Mouse (Mus musculus) Muller cell, postnatal 12 days (primary cell): Measurements from ENCODE around the gene Bhlha15.
A peak's percentile ranks its signal among the peaks of the same experiment; 100 is the strongest.

Experiments used
- DNase-seq: peaks from one replicate; pipeline ENCODE4 v3.0.0-alpha.2; 2015; ENCODE audit errors: inconsistent ontology term

Bhlha15 gene

DNA sequence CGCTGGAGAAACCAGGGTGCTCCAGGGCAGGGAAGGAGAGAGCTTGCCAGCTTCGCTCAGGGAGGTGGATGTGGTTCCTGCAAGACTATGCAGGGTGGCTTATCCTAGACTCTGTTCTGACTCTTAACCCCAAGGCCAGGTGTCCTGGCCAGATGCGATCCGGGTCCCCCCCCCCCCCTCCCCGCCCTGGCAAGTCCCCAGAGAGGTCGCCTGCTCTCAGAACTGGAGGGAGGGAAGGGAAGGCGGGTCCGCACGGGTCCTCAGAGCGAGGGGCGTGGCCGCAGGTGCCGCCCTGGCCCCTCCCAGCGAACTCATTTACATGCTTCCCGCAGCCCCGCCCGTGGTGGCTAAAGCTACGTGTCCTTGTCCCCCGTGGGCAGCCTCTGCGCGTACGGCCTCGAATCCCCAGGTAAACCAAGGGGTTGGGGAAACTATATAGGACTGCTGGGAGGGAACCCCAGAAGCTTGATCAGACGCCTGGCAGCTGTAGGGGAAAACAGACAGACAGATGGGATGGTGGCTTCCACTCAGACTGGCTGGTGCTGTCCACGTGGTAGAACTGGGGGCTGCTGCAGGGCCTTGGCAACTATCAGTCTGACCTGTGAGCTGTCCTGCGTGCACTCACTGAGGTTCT is at the start of gene Bhlha15:
Gene Bhlha15 (plus strand): TSS at position 337 of the 634 bp plus-strand sequence.
- peak; percentile 50 for DNase-seq

DNA sequence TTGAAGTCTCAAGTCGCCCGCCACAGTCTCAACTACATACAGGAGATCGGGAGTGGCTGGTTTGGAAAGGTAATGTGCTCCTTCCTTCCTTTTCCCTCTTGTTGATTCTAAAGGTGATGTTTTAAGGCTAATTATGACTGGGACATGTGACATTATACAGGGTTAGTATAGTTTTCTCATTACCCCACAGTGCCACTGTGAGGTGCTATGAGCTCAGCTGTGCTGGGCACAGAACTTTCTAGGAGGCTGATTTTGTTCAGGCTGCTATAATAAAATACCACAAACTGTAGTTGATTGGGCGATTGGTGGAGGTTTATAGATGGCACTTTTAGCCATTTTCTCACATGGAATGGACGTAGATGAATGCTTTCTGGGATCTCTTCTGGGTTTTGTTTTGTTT is 46.6 kb upstream of the Bhlha15 start:
- DNase-seq: no peak

DNA sequence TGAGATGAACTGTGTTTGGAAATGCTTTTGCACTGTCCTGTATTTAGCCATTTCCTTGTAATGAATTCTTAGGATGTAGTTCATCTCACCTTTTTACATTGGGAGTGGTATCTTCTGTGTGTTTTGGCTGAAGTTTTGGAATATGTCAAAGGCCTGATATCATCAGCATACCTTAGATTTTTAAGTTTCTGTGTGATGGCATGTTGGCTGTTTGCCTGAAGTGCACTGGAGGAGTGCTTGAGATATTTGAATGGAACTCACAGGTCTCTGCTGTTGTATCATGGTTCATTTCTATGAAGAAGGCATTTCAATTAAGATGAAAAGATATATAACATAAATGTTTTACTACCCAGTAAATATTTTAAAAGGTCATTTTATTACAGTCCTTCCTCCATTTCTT is 43.2 kb upstream of the Bhlha15 start:
- DNase-seq: no peak

DNA sequence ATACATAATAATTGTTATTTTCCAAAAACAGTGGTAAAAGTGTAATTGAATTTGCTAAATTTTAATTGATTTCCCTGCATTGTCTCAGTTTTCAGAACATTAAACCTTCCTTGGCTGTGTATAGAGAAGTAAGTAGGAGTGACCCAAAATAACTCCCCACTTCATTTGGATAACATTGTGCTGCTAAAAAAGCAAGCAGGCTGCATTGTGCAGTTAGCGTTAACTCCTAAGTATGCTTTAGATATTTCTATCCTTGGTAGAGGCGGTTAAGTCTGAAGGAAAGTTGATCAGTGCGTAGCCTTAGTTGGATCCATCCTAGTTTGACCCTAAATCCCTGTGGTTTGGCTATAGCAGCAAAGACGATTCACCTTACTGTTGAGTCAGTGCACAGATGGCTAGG is 40.6 kb upstream of the Bhlha15 start:
- DNase-seq: no peak

DNA sequence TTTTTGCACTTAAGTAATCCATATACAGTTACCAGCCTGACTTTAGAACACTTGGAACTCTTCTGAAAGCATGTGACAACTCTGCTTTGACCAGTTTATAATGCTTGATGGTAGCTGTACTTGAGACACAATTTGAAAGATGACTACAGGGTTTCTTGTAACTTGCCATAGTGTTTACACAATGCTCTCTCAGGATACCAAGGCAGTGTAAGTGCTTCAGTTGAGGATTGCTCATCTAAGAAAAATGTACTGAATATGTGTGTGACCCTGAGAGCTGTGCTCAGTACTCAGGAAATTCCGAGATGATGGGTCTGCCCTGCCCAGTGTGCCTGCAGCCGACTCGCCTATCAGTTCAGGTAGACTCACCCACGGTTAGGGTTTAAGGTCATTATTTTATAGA is 38.8 kb upstream of the Bhlha15 start:
- no peak for DNase-seq

DNA sequence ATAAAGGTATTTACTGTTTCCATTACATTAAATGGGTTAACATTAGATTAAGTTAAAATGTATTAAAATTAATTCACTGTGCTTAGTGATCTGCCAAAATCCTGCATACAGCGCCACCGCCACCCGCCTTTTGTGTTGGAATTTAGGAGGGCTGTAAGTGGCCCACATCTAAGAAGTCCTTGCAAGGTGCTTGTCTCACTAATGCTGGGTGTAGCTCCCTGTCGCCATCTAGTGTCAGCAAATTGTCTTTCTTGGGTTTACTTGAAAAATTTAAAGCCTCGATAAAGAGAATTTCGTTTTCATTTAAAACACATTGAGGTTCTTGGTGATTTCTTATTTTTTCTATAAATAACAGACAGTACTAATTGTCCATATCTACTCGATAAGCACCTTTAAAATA is 35.6 kb upstream of the Bhlha15 start:
- DNase-seq: peak; percentile 39

DNA sequence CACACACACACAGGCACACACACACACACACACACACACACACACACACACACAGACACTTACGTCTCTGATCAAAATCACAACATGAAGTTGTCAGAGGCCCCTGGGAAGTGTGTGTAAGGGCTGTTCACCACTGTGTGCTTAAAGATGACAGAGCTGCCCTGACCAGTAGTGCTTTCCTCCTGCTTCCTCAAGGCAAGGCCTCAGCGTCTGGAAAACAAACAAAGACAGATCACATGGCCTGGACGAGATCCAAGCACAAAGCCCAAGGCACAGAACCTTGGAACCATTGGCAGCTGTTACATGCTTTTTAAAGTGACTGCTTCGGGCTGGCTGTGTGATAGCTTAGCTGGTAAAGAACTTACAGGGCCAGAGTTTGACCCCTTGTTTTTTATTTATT is 31.5 kb upstream of the Bhlha15 start:
- peak; percentile 7 for DNase-seq

DNA sequence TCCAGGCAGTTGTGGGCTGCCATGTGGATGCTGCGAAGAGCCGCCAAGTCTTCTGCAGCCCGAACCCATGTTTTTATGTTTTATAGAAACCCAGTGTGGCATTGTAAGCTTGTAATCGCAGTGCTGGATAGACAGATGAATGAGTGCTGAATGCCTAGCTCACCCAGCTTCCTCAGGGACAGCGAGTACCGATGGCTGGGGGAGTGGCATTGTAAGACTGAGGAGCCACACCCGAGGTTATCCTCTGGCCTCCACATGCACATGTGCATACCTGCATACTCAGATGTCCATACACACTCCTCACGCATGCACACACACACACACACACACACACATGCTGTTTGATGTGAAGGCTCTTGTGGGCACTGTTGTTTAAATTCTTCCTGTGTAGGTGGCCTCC is 30.9 kb upstream of the Bhlha15 start:
- DNase-seq: no peak

DNA sequence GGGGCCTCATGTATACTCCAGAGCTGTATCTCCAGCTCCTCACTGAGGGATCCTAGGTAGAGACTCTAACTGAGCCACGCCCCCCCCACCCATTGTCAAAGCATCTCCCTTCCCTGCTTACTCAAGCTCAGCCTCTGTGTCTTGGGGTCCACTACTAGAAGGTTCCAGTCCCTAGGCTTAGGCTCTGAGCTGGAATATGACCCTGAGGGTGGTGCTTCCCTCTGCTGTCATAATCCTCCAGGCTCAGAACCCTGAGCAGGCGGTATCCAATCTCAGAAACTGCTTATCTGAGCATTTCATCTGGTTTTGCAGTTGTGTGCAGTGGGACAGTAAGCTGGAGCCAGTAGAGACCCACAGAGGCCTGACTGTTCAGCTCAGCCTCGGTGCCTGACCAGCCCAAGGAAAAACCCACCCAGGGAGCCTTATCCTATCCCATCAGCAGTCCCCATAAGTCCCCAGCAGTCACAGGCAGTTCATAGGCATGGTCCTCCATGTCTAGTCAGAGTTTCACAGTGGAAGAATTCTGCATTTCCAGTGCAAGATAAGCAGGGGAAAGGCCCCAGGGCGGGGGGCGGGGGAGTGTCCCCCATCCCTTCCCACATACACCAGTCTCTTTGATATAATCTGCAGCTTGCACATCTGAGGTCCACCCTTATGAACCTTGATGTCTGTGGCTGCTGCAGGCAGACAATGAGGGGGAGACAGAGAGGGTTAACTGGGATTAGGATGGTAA is 27.8 kb upstream of the Bhlha15 start:
- no peak for DNase-seq

DNA sequence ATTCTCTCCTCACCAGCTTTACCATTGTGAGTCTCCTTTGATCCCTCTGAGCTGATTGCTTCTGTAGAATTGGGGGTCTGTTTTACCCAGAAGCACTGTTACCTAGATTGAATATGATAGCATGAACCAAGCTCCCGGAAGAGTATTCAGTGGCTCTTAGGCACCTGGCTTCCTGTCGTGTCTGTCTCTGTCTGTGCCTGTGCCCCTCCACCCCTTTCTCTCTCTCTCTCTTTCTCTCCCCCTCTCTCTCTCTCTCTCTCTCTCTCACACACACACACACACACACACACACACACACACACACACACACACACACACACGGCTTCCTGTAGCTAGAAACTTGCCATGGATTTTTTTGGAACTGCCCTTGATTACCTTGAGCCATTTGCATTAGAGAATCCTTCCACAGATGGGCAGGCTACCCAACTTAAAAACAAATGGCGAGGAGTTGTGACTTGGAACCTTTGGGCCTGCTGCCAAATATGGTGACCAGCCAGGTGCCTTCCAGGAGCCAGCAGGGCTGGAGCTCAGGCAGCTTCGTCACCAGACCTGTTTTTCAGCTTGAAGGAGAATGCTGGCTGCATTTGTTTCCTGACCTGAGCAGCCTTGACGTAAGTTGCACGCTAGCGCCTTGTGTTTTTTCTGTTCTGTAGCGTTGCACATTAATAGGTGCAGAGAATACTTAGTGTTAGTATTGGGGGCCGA is 27.1 kb upstream of the Bhlha15 start:
- no peak for DNase-seq

DNA sequence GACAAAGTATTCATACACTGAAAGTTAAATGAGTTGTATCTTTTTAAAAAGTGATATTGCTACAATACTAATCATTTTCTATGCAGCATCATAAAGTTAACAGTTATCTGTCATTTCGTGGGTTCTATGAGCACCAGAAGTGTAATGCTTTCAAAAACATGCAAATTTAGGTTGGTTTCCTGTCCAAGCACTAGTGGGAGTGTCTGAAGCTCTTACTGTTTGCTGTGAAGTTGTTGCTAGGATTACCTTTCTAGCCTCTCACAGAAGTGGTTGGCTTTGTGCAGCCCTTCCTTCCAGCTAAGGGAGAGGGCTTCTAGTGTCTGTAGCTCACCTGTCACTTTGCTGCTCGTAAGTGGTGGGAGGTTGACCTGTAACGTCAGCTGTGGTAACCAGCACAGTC is 24.3 kb upstream of the Bhlha15 start:
- DNase-seq: no peak

DNA sequence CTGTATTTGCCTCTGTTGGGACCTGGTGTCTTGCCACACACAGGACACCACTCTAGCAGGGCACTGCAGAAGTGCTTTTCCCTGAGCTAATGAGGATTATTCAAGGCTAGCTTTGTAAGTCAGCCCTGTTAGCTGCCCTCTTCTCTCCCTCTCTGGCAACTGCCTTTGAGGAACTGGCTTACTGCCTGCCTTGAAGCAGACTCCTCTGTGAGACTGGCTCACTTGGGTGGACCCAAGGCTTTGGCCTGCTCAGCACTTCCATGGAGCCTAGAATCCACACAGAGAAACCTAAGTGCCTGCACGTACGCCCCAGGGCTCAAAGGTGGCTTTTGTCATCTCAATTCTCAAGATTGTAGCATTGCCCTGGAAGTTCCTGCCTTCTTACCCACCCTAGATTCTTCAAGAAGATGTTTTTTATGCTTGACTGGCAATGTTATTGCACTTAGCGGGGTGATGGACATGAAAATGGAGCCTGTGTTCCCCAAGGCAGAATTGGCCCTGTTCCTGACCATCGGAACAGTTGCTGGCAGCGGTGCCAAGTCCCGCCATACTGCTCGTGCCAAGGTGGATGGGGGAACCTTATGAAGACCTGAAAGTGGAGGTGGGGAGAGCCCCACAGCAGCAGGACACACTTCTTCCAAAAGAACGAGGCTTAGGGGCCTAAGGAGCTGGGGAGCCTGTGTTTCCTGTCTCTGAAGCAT is 20.7 kb upstream of the Bhlha15 start:
- no peak for DNase-seq

DNA sequence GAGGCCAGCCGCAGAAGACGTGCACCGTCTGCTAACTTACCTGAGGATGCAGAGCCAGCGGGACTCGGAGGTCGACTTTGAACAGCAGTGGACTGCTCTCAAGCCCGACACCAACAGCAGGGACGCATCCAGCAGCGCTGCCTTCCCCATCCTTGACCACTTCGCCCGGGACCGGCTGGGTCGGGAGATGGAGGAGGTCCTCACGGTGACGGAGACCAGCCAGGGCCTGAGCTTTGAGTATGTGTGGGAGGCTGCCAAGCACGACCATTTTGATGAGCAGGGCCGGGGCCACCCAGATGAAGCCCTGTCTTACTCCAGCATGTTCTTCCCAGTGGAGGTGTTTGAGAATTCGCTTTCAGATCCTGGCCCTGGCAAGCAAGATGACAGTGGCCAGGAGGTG is 16.4 kb upstream of the Bhlha15 start:
- no peak for DNase-seq

DNA sequence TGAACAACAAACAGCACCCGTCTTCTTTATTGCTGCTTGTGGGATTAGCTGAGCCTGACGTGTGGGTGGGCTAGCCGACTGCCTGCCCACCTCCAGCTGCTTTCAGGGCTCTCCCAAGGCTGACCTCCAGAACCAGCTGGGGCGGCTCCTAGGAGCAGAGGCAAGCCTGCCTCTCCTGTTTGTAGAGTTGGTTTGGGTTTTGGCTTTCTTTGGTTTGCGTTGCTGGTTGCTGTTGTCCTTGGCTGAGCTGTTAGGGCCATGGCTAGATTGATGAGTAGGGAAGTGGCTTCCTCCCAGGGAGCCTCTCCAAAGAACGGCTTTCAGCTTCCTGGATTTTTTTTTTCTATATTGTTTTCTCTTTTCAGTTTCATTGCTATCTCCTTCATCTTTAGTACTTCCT is 11.9 kb upstream of the Bhlha15 start:
- no peak for DNase-seq

DNA sequence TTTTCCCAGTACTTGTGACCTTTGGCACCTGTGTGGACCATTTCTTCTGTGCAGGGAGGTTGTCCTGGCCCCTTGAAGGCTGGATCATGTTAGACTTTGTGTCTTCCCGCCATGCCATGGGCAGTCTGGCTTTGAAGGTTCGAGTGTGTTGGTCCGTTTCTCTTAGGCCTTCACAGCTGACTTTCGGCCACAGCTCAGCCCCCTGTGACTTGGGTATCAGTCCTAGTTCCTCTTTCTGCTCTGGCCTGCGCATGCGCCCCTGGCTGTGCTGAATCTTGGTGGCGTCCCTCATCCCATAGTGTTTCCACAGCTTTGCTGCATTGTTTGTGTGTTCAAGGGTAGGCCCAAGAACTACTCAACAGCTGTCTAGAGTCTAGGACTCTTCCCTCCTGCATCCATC is 8.8 kb upstream of the Bhlha15 start:
- DNase-seq: no peak

DNA sequence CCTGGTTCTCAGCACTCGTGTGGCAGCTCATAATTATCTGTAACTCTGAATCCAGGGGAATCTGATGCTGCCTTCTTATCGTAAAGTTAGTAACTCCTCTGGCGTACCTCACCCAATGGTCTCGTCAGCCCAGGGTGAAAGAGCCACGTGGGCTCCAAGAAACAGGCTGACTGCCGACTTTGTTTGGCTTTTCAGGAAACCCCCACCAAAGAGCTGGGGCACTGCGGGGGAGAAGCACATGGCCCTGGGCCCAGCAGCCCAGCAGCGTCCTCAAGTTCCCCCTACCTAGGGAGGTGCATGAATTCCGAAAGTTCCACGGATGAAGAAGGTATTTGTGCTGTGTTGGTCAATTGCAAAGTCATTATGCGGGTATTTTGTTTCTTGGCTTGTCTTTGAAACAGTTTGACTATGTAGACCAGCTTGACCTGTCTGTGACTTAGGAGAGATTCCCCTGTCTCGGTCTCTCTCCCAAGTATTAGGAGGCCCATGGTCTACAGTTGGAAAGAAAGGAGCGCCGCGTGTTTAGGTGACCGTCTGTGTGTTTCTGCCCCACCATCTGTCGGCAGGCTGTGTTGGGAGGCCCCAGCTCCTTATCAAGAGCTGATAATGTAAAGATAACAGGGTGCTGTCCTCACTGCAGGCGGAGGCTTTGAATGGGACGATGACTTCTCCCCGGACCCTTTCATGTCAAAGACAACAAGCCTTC is 7.4 kb upstream of the Bhlha15 start:
- DNase-seq: no peak

DNA sequence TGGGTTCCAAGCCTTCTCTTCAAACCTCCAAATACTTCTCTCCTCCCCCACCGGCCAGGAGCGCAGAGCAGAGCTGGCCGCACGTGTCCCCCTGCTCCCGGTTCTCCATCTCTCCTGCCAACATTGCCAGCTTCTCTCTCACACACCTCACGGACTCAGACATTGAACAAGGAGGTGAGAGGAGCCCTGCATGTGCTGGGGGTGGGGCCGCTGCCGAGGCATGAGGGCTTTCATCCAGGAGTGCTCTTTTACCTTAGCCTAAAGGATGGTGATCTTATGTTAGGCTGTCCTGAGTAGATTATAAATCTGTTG is 6.9 kb upstream of the Bhlha15 start:
- DNase-seq: no peak

DNA sequence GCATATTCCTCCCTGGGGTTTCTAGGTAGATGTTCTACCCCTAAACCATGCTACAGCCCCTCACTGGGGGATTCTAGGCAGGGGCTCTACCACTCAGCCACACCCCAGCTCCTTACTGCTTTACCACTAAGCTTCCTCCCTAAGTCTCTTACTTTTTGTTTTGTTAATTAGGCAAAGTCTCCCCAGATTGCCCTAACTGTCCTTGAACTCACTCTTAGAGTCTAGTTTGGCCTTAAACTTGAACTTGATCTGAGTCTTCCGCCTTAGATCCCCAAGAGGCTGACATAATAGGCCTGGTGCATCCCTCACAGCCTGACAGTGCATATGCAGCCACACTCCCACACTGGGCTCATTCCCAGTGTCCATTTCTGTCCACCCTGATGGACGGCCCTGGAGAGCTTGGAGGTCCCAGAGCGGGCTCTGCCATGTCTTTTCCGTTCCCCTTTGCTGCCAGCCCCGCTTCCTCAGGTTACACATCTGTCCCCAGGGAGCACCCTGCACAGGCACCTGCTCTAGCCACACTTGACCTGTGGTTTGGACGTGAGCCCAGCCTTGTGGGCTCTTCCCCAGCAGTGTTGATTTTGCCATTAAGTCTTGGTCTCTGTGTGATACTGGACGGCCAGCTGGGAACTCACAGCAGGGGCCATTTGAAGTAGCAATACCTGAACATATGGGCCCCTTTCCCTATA is 6.3 kb upstream of the Bhlha15 start:
- no peak for DNase-seq

DNA sequence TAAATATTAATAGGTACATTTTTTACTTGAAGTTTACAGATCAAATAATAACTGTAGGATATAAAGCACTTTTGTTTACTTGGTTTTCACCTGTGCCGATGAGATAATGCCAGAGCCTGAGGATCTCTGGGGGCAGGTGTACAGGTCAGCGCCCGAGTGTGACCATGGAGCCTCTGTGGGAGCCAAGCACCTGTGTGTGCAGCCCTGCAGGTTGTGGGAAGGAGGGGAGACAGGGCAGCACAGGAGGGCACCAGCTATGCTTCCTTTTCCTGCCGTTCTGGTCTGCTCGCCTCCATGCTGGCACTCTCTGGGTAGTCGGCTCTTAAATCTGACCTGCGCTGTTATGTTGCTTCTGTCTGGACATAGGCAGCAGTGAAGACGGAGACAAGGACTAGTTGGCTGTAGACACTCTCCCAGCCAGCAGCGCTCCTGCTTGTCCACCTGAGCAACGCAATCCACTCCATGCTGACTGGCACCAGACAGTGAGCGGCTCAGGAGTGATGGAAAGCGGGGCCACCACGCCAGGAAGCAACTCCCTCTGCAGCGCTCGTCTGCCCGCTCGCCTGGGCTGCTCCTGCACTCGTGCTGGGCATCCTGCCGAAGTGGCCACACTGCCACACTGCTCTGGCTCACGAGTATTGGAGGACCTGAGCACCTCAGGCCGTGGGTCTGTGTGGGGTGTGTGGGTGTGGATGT is 5.6 kb upstream of the Bhlha15 start:
- DNase-seq: no peak

DNA sequence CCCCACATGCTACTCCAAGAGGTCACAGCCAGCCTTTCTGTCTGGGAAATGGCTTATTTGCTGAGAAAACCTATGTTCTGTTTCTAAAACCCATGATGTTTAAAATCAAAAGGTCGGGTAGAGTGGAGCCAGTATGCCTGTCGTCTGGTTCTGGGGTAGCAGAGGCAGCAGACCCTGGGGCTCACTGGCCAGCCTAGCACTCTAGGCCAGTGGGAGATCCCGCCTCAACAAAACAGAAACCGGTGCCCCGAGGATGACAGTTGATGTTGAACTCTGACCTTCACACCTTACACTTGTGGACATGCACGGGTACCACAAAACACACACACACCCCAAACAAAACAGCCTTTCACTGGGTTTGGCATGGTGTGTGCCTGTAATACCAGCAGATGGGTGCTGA is 1.7 kb upstream of the Bhlha15 start:
- DNase-seq: no peak

DNA sequence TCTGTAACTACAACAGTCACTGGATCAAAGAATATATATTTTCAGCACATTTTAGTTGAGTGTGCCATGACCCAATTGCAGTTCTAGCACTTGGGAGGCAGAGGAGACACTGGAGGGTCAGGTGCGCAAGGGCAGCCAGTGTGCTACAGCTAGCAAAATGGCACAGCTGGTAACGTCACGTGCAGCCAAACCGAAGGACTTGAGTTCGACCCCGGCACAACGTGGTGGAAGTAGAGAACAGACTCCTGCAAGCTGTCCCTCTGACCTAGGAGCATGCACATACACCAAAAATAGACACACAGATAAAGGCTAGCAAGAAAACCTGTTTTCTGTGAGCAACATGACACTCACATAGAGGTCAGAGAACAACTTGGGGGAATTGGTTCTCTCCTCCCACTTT is 759 bp upstream of the Bhlha15 start:
- no peak for DNase-seq
